Mouse (Mus musculus): ENCODE measurements around the gene Cysltr2. TPM values are rescaled to one million over a fixed set of nuclear protein-coding genes. Genes with fewer than 3 reads are reported as not detected.

Gene Cysltr2
- polyA plus RNA-seq (2015; fragmentation: Nextera tagmentation; extraction: Ambion mirVana): 1.6 TPM in 1 of 2 replicates, not detected in the other

- no peak within 1 kb of the TSS for H3K9ac ChIP-seq
- no peaks in the 10 kb centered on the region for H3K4me1 ChIP-seq (replicated peaks)
- 70% methylated on average over 6 of the region's 6 CpGs for WGBS
- H3K27me3 ChIP-seq: peaks cover 8% of the 10 kb centered on the region; the same call in 1 of the 2 replicates
- H3K9me3 ChIP-seq (replicated peaks): no peaks in the 10 kb centered on the region
- no peak within 1 kb of the TSS for H3K4me2 ChIP-seq
- no peak within 1 kb of the TSS for H3K27ac ChIP-seq
- H3K36me3 ChIP-seq: no peaks in the 10 kb centered on the region
- ATAC-seq (replicated peaks; ENCODE audit: insufficient number of reproducible peaks, insufficient read depth, low FRiP score, low read depth): no peak
- H3K4me3 ChIP-seq: no peak within 1 kb of the TSS
Measured at GRCm38 (mm10) chr14:73048937-73049336, at the start of gene Cysltr2. Cysltr2 (minus strand) TSS chr14:73049114.

GRCm38 (mm10) chr14:73094802-73095550, 46.1 kb upstream of the Cysltr2 start:
- 66% methylated on average over 13 of the region's 13 CpGs for WGBS
- no peaks in the 10 kb centered on the region for H3K9me3 ChIP-seq (replicated peaks)
- H3K4me2 ChIP-seq: no peak overlapping the region
- no peaks in the 10 kb centered on the region for H3K4me1 ChIP-seq (replicated peaks)
- no peaks in the 10 kb centered on the region for H3K36me3 ChIP-seq
- H3K27ac ChIP-seq: no peak overlapping the region
- H3K27me3 ChIP-seq: 0 out of 2 replicates have a peak, but pooled peaks cover 4% of the 10 kb centered on the region
- no peak overlapping the region for H3K4me3 ChIP-seq
- no peak for ATAC-seq (replicated peaks; ENCODE audit: insufficient number of reproducible peaks, insufficient read depth, low FRiP score, low read depth)
- no peak overlapping the region for H3K9ac ChIP-seq

GRCm38 (mm10) chr14:73092871-73093270, 44.0 kb upstream of the Cysltr2 start:
- Histone ChIP-seq H3K36me3 (no peaks in the 10 kb centered on the region), H3K9ac (no peak overlapping the region), H3K4me2 (no peak overlapping the region), H3K9me3 (replicated peaks) (no peaks in the 10 kb centered on the region), H3K4me3 (no peak overlapping the region), H3K4me1 (replicated peaks) (no peaks in the 10 kb centered on the region), H3K27ac (no peak overlapping the region), H3K27me3 (0 out of 2 replicates have a peak, but pooled peaks cover 2% of the 10 kb centered on the region)
- WGBS: 75% methylated on average over 3 of the region's 3 CpGs
- ATAC-seq (replicated peaks; ENCODE audit: insufficient number of reproducible peaks, insufficient read depth, low FRiP score, low read depth): no peak

GRCm38 (mm10) chr14:73088224-73088623, 39.3 kb upstream of the Cysltr2 start:
- ATAC-seq (replicated peaks; ENCODE audit: insufficient number of reproducible peaks, insufficient read depth, low FRiP score, low read depth): no peak
- H3K27ac ChIP-seq: no peak overlapping the region
- no peaks in the 10 kb centered on the region for H3K4me1 ChIP-seq (replicated peaks)
- no peak overlapping the region for H3K4me2 ChIP-seq
- 82% methylated on average over 1 of the region's 1 CpGs for WGBS
- no peak overlapping the region for H3K9ac ChIP-seq
- H3K4me3 ChIP-seq: no peak overlapping the region
- H3K9me3 ChIP-seq (replicated peaks): no peaks in the 10 kb centered on the region
- no peaks in the 10 kb centered on the region for H3K36me3 ChIP-seq
- no peaks in the 10 kb centered on the region for H3K27me3 ChIP-seq

GRCm38 (mm10) chr14:73087746-73088145, 38.8 kb upstream of the Cysltr2 start:
- no peak overlapping the region for H3K4me2 ChIP-seq
- no peak overlapping the region for H3K4me3 ChIP-seq
- H3K36me3 ChIP-seq: no peaks in the 10 kb centered on the region
- H3K27me3 ChIP-seq: no peaks in the 10 kb centered on the region
- H3K4me1 ChIP-seq (replicated peaks): no peaks in the 10 kb centered on the region
- 75% methylated on average over 5 of the region's 5 CpGs for WGBS
- no peak overlapping the region for H3K9ac ChIP-seq
- ATAC-seq (replicated peaks; ENCODE audit: insufficient number of reproducible peaks, insufficient read depth, low FRiP score, low read depth): no peak
- H3K27ac ChIP-seq: no peak overlapping the region
- H3K9me3 ChIP-seq (replicated peaks): no peaks in the 10 kb centered on the region

GRCm38 (mm10) chr14:73087247-73087646, 38.3 kb upstream of the Cysltr2 start:
- H3K27me3 ChIP-seq: no peaks in the 10 kb centered on the region
- H3K9ac ChIP-seq: no peak overlapping the region
- no peaks in the 10 kb centered on the region for H3K9me3 ChIP-seq (replicated peaks)
- H3K4me3 ChIP-seq: no peak overlapping the region
- no peaks in the 10 kb centered on the region for H3K4me1 ChIP-seq (replicated peaks)
- WGBS: 70% methylated on average over 5 of the region's 5 CpGs
- H3K36me3 ChIP-seq: no peaks in the 10 kb centered on the region
- ATAC-seq (replicated peaks; ENCODE audit: insufficient number of reproducible peaks, insufficient read depth, low FRiP score, low read depth): no peak
- no peak overlapping the region for H3K27ac ChIP-seq
- H3K4me2 ChIP-seq: no peak overlapping the region

- no peak overlapping the region for H3K4me2 ChIP-seq
- H3K9ac ChIP-seq: no peak overlapping the region
- H3K27me3 ChIP-seq: no peaks in the 10 kb centered on the region
- H3K4me1 ChIP-seq (replicated peaks): no peaks in the 10 kb centered on the region
- H3K4me3 ChIP-seq: no peak overlapping the region
- no peak overlapping the region for H3K27ac ChIP-seq
- ATAC-seq (replicated peaks; ENCODE audit: insufficient number of reproducible peaks, insufficient read depth, low FRiP score, low read depth): no peak
- no peaks in the 10 kb centered on the region for H3K9me3 ChIP-seq (replicated peaks)
- no peaks in the 10 kb centered on the region for H3K36me3 ChIP-seq
- WGBS: 58% methylated on average over 3 of the region's 3 CpGs
Measured at GRCm38 (mm10) chr14:73086425-73086824, 37.5 kb upstream of the Cysltr2 start.

GRCm38 (mm10) chr14:73083563-73083962, 34.6 kb upstream of the Cysltr2 start:
- no peaks in the 10 kb centered on the region for H3K9me3 ChIP-seq (replicated peaks)
- H3K27ac ChIP-seq: no peak overlapping the region
- H3K4me1 ChIP-seq (replicated peaks): no peaks in the 10 kb centered on the region
- no peak overlapping the region for H3K4me3 ChIP-seq
- ATAC-seq (replicated peaks; ENCODE audit: insufficient number of reproducible peaks, insufficient read depth, low FRiP score, low read depth): no peak
- no peak overlapping the region for H3K9ac ChIP-seq
- no peak overlapping the region for H3K4me2 ChIP-seq
- H3K36me3 ChIP-seq: no peaks in the 10 kb centered on the region
- WGBS: 76% methylated on average over 2 of the region's 2 CpGs
- H3K27me3 ChIP-seq: no peaks in the 10 kb centered on the region

- Histone ChIP-seq H3K4me1 (replicated peaks) (no peaks in the 10 kb centered on the region), H3K9me3 (replicated peaks) (no peaks in the 10 kb centered on the region), H3K4me3 (no peak overlapping the region), H3K36me3 (no peaks in the 10 kb centered on the region), H3K9ac (no peak overlapping the region), H3K27me3 (no peaks in the 10 kb centered on the region), H3K27ac (no peak overlapping the region), H3K4me2 (no peak overlapping the region)
- 79% methylated on average over 7 of the region's 7 CpGs for WGBS
- no peak for ATAC-seq (replicated peaks; ENCODE audit: insufficient number of reproducible peaks, insufficient read depth, low FRiP score, low read depth)
Measured at GRCm38 (mm10) chr14:73064460-73064859, 15.5 kb upstream of the Cysltr2 start.

- H3K4me1 ChIP-seq (replicated peaks): no peaks in the 10 kb centered on the region
- no peak overlapping the region for H3K9ac ChIP-seq
- no peaks in the 10 kb centered on the region for H3K9me3 ChIP-seq (replicated peaks)
- no peak for ATAC-seq (replicated peaks; ENCODE audit: insufficient number of reproducible peaks, insufficient read depth, low FRiP score, low read depth)
- H3K27ac ChIP-seq: no peak overlapping the region
- 86% methylated on average over 2 of the region's 2 CpGs for WGBS
- H3K36me3 ChIP-seq: no peaks in the 10 kb centered on the region
- H3K27me3 ChIP-seq: no peaks in the 10 kb centered on the region
- no peak overlapping the region for H3K4me3 ChIP-seq
- H3K4me2 ChIP-seq: no peak overlapping the region
Measured at GRCm38 (mm10) chr14:73058755-73059154, 9.8 kb upstream of the Cysltr2 start.

- no peaks in the 10 kb centered on the region for H3K27me3 ChIP-seq
- no peak for ATAC-seq (replicated peaks; ENCODE audit: insufficient number of reproducible peaks, insufficient read depth, low FRiP score, low read depth)
- no peaks in the 10 kb centered on the region for H3K9me3 ChIP-seq (replicated peaks)
- H3K9ac ChIP-seq: no peak overlapping the region
- H3K4me1 ChIP-seq (replicated peaks): no peaks in the 10 kb centered on the region
- 66% methylated on average over 10 of the region's 10 CpGs for WGBS
- no peaks in the 10 kb centered on the region for H3K36me3 ChIP-seq
- no peak overlapping the region for H3K4me2 ChIP-seq
- no peak overlapping the region for H3K4me3 ChIP-seq
- no peak overlapping the region for H3K27ac ChIP-seq
Measured at GRCm38 (mm10) chr14:73057764-73058163, 8.8 kb upstream of the Cysltr2 start.

- Histone ChIP-seq H3K4me2 (no peak overlapping the region), H3K9me3 (replicated peaks) (no peaks in the 10 kb centered on the region), H3K9ac (no peak overlapping the region), H3K4me1 (replicated peaks) (no peaks in the 10 kb centered on the region), H3K27ac (no peak overlapping the region), H3K36me3 (no peaks in the 10 kb centered on the region), H3K4me3 (no peak overlapping the region), H3K27me3 (no peaks in the 10 kb centered on the region)
- no peak for ATAC-seq (replicated peaks; ENCODE audit: insufficient number of reproducible peaks, insufficient read depth, low FRiP score, low read depth)
- WGBS: 90% methylated on average over 6 of the region's 6 CpGs
Measured at GRCm38 (mm10) chr14:73056813-73057212, 7.9 kb upstream of the Cysltr2 start.

Measured in heart, embryonic 15.5 days (tissue).